Mouse (Mus musculus) R1 (cell line): ENCODE data around the gene Tirap.

ENCODE experiments used
- DNase-seq: peaks from one replicate; pipeline ENCODE4 v3.0.0-alpha.2; 2018; ENCODE audit warnings: low read depth, low spot score

Gene Tirap

DNA sequence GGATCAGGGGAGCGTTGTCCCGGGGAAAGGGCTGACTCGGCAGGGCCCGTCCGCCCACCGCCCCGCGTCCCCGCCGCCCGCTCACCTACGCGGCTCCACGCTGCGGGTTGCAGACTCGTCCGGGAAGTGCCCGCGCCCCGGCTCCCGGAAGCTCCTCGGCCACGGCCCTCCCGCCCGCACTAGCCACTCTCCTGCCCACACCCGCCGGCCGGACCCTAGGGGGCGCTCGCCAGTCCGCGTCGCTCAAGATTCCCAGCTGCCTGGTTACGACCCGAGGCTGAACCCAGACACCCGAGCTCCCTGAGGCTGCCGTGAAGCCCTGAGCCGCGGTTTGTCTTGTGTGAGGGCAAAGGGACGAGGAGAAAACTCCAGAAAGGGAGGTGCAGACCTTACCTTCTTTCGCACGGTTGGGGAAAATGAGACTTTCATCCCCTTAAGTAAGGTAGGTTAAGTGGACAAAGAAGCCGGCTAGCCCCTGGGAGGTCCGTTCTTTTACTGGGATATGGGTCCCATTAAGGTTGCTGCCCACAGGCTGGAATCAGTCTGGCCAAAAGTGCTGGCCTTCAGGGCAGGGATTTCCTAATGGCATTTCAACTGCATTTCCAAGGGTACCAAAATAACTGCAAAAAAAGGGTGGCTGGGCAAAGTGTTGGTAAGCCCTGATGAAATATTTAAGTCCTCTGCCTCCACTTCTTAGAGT is at the start of gene Tirap, which contains the start of gene Srpr:
Gene Tirap, minus strand, starts transcription at position 520 of the 700 bp plus-strand sequence.
Gene Srpr, plus strand, starts transcription at position 404 of the 700 bp plus-strand sequence.
- peak; percentile 84 for DNase-seq

DNA sequence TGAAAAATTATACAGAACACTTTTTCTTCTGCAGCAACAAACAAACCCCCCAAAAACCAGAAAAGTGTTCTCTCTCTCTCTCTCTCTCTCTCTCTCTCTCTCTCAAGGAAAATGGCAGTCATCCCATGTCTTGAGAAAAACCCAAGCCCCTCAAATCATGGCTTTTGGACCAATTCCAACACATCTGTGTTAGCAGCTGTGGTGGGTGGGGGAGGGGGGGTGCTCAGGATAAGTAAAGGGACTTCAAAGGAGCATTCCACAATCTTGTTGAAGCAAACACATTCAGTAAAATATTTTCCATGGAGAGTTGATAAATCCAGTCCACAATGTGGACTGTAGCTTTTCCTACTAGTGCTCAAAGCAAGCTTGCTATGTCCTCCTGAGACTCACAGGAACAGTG is 49.4 kb upstream of the Tirap start:
- no peak for DNase-seq

DNA sequence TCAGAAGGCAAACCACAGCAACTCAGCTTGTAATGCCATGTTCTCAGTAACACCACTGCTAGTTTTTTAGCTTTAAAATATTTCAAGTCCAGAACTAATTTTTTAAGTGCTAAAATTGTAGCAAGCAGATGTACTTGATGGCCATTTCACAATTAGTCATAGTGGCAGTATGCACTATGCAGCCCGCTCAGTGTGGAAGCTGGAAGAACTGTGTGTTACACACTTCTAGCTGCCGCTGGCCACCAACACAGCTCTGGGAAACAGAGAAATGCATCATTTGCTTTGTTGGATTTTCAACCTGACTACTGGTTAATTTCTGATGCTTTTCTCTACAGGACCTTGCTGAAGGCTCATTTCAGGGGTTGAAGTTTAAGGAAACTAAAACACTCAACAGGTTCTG is 47.3 kb upstream of the Tirap start:
- DNase-seq = no peak

DNA sequence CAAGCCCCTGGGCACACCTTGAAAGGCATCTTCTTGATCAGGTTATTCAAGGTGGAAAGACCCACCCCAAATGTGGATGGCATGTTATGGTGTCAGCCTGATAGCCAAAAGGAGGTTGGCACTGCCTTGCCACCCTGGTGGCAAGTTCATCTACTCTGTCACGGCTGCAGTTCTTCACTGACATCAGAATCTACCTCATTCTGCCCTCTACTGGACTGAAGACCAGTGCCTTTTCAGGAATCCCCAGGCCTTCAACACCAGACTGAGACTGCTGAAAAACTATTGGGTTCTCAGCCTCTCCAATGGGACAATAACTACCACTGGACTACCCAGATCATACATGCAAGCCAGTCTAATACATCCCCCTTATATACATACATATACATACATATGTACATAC is 39.6 kb upstream of the Tirap start:
- DNase-seq = no peak

DNA sequence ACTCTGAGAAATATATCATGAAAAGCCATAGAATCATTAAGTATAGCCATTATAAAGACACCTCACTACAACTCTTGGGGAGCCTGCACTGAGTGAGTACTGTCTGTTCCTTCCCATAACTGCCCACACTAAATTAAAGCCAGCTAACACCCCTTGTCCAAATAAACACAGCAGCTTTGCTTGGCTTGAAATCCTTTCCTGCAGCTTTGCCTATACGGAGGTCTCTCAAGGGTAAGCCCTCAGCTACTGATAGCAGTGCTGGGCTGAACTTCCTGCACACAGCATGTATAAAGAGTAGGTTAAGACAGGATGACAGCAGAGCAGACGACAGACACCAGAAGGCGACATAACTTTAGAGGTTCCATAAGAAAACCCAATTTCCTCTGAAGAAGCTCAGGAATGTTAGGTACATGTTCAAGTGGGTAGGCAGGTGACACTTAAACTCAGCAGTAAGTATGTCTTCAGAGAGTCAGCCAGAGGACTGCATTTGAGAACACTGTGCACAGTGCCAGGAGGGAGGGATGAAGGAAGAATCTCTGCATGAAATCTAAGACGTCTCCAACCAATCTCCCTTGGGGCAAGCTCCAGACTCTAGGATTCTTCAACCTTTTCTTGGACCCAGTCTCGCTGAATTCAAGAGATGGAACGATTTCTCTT is 39.0 kb upstream of the Tirap start:
- DNase-seq = no peak

DNA sequence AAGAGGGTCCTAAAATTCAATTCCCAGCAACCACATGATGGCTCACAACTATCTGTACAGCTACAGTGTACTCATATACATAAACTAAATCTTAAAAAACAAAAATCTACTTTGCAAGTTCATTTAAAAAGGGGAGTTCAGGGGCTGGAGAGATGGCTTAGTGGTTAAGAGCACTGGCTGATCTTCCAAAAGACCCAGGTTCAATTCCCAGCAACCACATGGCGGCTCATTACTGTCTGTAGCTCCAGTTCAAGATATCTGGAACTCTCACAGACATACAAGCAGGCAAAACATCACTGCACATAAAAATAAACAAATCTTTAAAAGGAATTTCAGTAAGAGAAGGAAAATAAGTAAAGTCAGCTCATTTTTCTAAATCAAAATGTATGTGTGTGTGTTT is 38.3 kb upstream of the Tirap start:
- DNase-seq = no peak

DNA sequence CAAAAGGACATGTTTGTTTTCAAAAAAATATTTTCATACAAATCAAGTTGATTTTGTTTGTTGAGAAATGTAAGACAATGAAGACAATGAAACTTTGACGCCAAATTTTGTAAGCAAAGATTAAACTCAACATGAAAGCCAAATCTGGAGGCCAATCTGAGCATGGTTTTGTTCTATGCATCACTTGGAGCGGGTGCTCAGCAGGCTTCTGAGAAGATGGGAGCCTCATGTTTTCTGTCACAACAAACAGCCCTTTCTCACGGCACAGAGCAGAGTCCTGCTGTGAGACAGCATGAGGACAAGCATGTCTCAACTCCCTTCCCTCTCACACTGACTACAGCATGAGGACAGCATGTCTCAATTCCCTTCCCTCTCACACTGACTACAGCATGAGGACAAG is 35.9 kb upstream of the Tirap start:
- no peak for DNase-seq

DNA sequence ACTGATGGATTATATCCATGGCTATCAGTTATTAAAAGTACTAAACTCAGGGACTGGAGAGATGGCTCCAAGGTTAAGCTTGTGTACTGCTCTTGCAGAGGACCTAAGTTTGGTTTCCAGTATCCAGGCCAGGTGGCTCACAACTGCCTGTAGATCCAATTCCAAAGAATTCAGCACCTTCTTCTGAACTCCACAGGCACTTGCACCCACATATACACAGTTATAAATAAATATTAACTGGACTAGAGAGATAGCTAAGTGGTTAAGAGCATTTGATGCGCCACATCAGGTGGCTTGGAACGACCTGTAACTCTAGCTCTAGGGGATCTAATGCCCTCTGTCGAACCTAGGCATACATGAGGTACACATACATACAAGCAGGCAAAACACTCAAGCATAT is 28.6 kb upstream of the Tirap start:
- no peak for DNase-seq

DNA sequence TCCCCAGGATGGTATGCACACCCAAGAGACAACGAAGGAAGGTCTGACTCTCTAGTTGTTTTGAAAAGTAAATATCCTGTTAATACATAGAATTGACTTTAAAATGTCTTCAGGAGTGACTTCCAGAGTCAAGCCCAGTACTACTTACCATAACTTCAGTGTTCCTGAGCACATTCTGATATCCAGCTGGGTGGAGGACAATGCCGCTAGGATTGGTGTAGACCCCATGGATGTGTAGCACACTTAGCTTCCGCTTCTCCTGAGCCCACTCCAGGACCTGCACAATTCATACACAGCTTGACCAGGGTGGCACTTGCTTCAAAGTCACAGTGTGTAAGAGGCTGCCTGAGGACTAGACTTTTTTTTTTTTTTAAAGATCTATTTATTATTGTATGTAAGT is 23.4 kb upstream of the Tirap start:
- DNase-seq = peak; percentile 95

DNA sequence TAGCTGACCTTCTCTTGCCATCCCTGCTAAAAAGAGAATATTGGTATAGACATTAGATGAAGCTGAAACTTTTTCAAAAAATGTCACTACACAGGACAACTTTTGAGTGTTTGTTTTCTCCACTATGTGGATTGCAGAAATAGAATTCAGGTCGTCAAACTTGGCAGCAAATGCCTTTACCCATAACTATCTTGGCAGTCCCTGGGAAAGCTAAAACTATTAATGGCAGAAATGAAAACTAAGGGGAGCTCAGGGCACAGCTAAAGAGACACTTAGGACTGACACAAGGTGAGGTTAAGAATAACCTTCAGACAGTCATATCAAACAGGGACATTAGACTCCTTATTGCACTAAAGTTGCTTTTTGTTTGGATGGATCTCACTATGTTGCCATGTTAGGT is 17.9 kb upstream of the Tirap start:
- no peak for DNase-seq

DNA sequence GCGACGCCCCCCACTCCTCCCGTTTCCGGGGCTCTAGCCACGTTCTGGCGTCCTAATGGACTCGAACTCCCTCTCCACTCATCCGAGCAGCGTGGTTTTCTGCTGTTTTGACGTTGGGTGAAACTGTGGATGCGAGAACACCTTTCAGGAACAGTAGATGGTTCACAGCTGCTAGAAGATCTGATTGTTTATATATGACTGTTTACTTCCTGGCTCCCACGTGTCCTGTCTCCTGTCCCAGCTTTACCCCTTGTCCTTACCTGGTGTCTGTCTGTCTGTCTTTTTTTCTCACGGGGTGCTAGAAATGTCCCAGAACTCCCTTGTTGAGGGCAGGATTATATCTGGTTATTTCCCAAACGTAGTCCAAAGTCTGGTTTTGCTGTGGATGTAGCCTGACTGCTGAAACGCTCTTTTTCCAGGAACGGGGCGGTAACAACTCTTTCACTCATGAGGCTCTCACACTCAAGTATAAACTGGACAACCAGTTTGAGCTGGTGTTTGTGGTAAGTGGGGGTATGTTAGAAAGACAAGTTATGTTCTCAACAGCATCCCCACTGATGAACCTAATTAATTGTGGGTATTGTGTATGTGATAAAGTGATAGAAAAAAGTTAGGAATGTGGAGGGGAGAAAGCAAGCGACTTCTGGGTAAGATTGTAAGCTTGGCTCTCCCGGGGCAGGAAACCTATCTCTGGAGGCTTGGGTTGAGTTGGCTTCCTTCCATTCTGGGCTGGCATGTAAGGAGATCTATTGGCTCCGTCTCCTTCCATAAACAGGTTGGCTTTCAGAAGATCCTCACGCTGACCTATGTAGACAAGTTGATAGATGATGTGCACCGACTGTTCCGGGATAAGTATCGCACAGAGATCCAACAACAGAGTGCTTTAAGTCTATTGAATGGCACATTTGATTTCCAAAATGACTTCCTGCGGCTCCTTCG is 11.8 kb upstream of the Tirap start:
- DNase-seq = no peak

DNA sequence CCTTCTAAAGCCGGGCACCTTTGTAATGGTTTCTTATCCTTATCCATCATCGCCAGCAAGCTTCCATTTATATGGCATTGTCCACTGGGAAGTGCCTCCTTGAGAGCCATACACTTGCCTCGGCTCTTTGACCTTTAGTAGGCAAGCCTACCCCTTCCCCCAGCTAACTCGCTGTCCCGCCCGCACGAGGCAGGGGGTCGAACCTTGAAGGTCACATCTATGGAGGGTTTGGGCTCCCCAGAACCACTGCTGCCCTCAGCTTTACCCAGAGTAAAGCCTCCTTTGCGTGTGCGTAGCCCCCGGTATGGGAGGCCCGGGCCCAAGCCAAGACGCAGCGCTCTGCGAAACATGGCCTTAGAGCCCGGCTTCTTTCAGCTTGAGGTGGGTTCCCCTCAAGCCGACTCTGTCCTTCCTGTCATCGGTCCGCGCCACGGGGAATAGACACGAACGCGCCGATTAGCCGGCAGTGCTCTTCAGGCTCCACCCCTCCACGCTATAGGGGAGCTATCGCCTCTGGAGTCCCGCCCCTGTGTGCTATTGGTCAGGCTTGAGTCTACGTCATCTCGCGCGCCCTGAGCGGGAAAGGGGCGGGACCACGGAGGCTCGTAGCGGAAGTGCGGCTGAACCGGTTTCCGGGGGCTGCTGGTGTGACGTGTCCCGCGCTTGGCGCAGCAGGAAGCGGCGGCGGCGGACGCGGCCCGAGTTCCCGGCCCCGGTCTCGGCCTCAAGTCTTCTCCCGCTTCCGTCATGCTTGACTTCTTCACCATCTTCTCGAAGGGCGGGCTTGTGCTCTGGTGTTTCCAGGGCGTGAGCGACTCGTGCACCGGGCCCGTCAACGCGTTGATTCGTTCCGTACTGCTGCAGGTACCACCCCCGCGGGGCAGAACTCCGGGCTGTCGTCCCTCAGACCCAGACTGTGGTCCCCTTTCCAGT is 10.7 kb upstream of the Tirap start, which contains the start of gene Foxred1:
Gene Foxred1, minus strand, starts transcription at position 514 of the 933 bp plus-strand sequence.
- DNase-seq = peak; percentile 99

DNA sequence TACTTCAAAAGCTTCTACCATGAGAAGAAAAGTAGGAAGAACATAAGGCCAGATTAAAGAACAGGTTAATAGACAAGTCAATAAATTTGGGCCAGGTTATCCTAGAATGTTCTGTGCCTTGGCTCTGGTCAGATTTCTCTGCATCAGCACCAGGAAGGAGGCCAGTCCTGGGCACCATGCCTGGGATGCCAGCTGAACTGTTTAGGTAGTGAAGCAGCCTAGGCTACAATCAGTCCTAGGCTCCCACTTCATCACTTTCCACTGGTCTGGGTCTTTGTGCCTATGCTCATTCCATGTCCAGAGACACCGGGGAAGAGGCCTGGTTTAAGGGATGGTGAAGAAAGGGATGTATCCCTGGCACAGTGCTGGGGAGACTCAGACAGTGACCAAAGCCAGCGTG is 4.3 kb upstream of the Tirap start:
- DNase-seq = no peak

DNA sequence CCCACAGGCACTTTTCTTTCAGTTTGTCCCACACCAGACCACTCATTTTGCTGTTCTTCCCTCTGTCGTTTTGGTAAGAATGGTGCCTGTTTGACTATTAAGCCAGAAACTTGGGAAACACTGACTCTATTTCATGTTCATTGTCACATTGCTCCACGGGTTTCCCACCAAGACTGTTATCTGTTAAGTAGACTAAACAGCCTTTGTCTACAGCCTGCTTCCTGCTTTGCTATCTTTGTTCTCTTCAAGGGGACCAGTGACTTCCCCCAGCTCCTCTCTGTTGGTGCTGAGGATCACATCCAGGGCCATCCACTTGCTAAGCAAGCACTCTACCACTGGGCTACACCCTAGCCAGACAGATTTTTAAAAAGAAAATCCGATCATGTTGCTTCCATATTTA is 3.4 kb upstream of the Tirap start:
- no peak for DNase-seq

DNA sequence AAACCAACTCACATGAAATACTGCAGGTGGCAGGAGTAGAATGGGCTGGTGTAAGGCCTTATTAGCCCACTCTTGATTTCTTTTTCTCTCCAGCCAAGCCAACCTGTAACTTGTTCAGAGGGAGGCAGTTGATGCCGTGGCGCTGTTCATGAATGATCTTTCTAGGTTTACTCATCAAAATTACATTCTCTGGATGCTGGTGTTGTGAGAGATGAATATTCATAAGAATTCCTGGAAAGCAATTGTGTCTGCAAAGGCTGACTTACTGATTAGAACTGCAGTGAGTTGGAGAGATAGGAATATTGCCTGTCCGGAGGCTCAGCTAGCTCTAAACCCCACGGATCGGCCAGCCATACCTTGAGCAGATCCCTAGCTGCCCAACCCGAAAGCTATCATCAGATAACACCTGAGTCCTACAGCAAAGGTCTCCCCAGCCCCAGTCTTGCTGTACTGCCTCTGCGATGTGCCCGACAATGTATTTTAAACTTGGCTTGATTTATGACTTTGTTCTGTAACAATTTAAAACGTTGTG is 504 bp upstream of the Tirap start:
- no peak for DNase-seq

DNA sequence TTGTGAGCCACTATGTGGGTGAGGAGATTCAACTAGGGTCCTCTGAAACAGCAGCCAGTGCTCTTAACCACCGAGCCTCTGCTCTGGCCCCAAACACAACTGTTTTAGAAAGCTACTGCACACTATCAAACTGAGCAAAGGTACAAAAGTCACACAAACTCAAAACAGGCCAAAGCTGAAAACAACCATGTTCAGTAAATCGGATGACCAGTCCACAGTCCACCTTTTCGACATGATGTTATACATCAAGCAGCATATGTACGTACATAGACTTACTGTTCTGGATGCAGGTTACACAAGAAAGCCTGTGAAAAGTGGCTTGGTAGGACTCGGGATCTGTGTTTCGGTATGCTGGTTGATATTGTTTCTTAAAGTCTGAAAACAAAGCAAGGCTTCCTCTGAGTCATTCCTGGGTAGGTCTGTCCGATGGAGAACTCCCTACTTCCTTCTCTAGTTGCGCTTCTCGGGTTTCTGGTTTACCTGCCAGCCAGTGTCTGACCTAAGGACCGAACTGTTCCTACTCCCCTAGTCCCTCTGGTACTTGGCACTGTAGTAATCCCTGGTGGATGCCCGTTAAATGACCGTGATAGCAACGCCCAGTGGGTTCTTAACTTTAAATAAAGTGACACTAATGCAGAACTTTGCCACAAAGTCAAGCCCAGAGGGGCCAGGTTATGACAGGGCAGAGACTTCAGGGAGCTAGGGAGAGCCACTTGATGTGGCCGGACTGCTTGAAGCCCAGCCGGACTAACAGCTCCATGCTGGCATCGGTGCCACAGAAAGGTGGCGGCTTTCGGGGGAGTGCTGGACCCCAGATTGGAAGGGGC is 933 bp downstream of the Tirap start:
- DNase-seq = peak; percentile 67

DNA sequence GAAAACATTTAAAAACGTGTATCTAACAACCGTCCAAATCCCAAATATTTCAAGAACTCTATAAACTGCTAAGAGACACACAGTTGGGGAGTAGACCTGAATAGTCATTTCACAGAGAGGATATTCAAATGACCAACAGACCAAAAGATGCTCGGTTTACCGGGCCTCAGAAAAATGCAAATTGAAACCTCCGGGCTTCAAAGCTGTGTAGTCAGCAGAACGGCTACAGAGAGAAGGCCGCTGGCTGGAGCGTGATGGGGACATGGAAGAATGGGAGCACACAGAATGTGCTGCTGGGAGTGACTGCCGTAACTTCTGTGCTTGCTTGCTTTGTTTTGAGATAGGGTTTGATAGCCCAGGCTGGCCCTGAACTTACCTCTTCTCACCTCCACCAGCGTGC is 1.7 kb downstream of the Tirap start:
- no peak for DNase-seq

DNA sequence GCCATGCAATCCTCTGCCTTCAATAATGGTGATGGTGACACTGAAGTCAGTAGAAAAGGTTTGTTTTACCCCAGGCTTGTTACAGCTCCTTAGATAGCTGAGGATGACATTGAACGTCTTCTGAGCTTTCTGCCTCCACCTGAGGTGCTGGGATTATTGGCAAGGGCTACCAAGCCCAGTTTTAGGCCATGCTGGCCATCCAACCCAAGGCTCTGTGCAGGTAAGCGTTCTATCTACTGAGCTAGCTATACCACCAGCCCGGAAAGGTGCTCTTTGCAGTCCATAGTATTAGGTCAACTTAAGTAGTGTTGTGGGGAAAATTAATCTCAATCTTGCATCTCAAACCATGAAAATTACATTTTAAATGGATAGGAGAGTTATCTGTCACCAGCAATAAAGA is 2.5 kb downstream of the Tirap start:
- DNase-seq = no peak

DNA sequence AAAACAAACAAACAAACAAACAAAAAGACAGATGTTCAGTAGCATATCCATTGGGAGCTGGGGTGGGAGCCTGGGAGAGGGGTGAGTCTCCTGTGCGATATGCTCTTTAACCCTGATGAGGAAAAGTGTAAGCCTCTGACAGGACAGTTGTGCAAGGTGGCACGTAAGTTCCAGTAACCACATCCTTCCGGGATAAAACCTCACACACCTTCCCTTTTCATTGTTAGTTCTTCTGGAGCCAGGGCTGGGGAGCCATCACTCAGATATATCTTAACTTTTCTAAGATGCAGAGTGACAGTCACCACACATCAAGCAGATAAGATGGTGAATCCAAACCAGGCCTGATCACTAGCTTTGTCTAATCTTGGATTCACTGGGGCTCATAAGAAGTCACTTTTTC is 6.0 kb downstream of the Tirap start:
- no peak for DNase-seq

DNA sequence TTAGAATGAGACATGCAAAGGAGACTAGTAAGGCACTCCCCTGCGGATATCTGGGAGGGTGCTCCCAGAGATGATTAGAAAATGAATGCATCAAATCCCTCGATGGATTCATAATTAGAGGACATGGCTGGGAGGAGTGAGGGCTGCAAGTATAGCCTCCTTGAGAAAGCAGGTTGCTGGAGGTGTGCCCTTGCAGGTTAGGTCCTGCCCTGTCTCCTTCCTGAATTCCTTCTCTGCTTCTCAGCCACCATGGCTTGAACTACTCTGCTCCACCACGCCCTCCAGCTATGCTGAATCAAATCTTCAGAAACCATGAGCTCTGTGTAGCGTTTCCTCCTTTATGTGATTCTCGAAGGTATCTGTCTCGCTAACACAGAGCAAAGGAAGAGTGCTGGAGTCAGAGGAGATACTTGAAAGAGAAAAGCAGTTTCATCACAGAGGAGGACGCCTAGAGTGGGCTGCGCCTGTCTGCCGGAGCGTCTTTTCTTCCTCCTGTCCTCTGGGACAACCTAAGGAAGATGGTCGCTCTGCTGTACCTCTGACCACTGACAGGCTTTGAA is 7.0 kb downstream of the Tirap start:
- no peak for DNase-seq
